Mouse (Mus musculus): Measurements from ENCODE around the gene Rab30. TPM values are rescaled to one million over a fixed set of nuclear protein-coding genes. Genes with fewer than 3 reads are reported as not detected.

Rab30 gene
- polyA plus RNA-seq, 1 experiment, result 1.1 TPM

DNA sequence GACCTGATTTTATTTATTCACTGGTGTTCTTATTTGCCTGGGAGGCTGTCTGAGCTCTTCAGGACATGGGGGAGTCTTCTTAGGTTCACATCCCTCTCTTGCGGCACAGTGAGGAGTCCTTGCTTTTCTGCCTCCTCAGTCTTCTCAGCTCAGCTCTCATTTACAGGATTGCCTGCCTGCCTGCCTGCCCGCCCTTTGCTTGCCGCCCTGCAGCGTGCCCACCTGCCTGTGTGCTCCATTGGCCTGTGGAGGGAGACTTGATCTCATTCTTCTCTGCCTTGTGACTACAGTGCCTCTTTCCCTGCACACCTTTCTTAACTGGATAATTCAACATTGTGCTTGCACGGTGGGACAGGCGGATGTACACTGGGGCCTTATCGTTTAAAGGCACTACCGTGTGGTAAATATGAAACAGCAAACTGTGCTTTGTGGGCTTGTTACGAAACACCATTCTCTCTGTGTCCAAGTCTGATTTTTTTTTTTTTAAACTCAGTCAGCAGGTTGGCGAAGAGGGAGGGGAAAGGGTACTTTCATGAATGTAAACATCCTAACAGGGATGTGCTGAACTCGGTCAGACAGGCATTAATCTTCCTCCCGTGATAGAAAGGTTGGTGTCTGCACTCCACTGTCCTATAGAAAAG is 41.9 kb downstream of the Rab30 start:
- WGBS, result 57% methylated on average over 12 of the region's 12 CpGs
- DNase-seq (ENCODE audit: low read depth, low spot score), result no peak

GRCm38 (mm10) chr7:92783914-92784313 is 42.5 kb downstream of the Rab30 start:
- no peak for DNase-seq (ENCODE audit: low read depth, low spot score)
- 75% methylated on average over 11 of the region's 11 CpGs for WGBS

GRCm38 (mm10) chr7:92795749-92796148 is 54.3 kb downstream of the Rab30 start:
- 64% methylated on average over 5 of the region's 5 CpGs for WGBS
- no peak for DNase-seq (ENCODE audit: low read depth, low spot score)

DNA sequence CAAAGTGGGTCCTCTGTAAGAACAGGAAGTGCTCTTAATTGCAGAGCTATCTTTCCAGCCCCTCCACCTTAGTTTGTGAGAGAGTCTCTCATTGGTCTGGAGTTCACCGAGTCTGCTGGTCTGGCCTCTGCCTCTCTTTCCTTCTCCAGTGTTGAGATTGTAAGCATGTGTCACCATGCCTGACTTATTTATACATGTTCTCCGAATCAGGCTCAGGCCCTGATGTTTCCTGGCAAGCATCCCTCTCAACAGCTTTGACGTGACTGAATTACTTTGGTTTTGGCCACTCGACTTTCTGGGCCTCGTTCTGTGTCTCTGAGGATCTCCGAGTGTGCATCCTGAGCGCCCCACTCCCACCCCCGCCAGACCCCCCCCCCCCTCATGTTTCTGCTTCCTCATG is 55.4 kb downstream of the Rab30 start:
- WGBS, result 59% methylated on average over 6 of the region's 8 CpGs
- DNase-seq (ENCODE audit: low read depth, low spot score), result no peak

DNA sequence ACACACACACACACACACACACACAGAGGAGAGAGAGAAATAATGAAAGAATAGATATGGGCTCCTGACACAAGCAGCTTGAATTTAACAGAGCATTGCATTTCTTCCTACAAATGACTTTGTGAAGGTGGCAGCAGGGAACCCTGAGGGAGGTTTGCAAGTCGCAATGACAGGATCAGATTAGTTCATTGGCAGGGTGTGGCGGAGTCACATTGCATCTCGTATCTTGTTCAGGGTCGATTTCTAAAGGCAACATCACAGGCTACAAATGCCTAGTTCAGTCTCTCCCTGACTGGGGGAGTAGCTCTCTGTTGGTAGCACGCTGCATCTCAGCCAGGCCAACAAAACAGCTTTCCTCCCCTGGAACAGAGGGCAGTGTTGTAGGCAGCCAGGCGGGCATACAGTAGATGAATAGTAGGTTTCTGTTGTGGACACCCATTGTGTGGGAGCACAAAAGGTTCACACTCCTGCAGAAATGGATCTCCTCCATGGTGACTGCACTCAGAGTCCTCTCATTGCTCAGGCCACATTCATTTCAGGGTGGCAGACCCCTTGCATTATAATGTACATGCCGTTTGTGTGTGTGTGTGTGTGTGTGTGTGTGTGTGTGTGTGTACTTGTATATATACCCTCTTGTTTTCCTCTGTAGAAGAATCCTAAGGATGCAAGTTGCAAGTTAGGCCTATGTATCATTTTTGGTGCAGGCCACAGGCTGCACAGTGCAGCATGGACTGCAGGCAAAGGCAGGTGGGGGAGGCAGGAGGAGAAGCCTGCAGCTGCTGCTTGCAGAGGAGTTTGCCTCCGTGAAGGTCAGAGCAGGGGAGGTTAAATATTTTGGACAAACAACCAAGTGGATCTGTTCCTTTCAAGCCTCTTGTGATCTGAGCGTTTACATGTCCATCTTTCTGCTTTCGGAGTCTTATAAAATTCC is 58.5 kb downstream of the Rab30 start:
- no peak for DNase-seq (ENCODE audit: low read depth, low spot score)
- 62% methylated on average over 10 of the region's 10 CpGs for WGBS

DNA sequence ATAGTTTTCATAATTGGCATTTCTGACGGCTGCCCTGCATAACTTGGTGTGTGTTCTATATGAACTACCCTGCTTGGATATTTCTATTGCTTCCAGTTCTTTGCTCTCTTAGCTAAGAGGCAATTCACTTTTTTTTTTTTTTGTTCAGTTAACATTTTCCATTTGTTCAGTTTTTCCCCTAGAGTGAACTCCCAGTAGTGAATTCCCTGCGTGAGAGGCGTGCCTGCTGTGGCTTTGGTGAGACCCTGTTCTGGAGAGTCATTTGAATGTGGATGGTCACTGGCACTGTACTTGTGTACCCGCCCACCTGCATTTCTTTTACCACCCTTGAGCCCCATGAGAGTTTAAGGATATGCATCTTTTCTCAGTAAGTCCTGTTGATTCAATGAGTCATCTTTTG is 60.8 kb downstream of the Rab30 start:
- DNase-seq (ENCODE audit: low read depth, low spot score), result no peak
- 76% methylated on average over 4 of the region's 4 CpGs for WGBS

GRCm38 (mm10) chr7:92803191-92803590 is 61.8 kb downstream of the Rab30 start:
- 65% methylated on average over 1 of the region's 1 CpGs for WGBS
- no peak for DNase-seq (ENCODE audit: low read depth, low spot score)

DNA sequence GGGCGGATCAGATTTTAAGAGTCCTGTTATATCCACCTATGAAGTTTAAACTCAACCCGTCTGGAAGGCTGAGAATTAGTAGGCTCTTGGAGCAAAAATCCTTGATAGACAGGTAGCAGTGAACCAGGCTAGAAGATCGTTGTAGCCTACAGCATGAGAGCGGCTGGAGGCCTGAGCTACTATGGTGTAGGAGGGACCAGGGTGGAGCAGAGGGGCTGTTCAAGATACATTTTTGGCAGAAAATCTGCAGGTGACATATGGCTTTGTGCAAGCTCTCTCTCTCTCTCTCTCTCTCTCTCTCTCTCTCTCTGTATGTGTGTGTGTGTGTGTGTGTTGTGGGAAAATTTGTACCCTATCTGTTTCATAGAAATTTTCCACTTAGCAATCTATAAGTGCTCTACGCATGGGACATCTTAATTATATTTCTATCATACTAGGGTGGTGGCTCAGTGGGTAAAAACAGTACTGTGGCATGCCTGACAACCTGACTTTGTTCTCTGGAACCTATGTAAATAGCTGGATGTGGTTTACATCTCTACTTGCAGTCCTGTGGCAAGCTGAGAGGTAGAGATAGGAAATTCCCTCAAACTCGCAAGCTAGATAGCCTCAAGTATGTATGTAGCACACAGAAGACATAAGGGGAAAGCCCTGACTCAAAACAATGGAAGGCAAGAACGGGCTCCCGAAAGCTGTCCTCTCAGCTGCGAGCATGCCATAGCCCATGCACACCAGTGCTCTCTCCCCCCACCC is 63.7 kb downstream of the Rab30 start:
- no peak for DNase-seq (ENCODE audit: low read depth, low spot score)
- 90% methylated on average over 9 of the region's 9 CpGs for WGBS

DNA sequence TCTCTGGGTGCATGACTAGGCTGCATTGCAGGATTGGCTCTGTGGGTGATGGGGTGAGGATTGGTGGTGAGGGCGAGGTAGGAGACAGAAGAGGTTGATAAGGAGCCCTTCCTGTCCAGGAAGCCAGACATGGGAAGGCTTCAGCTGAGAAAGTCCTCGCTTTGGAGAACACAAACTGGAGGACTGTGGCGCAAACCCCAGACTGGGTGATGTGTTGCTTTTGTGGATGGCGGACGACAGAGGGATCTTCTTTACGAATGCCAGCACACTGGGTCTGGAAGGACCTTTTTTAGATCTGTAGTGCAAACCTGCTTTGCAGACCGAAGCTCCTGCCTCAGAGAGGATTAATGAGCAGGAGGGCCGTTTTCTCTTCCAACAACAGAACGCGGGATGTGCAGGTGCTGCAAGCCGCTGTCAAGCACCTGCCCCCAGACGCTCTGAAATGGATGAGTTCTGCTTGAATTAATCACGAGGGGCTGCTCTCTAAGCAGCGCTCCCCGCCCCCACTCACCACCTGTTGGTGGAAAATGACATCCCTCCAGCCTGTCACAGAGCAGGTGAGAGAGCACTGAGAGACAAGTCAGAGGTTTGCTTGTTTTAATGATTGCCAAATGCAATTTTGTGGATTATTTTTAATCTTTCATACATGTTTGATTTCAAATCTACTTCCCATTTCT is 65.2 kb downstream of the Rab30 start:
- WGBS, result 45% methylated on average over 15 of the region's 15 CpGs
- DNase-seq (ENCODE audit: low read depth, low spot score), result no peak

GRCm38 (mm10) chr7:92807482-92807881 is 66.1 kb downstream of the Rab30 start:
- DNase-seq (ENCODE audit: low read depth, low spot score), result no peak
- WGBS, result 71% methylated on average over 4 of the region's 4 CpGs

GRCm38 (mm10) chr7:92811667-92812279 is 70.4 kb downstream of the Rab30 start:
- WGBS, result 59% methylated on average over 7 of the region's 7 CpGs
- DNase-seq (ENCODE audit: low read depth, low spot score), result no peak

DNA sequence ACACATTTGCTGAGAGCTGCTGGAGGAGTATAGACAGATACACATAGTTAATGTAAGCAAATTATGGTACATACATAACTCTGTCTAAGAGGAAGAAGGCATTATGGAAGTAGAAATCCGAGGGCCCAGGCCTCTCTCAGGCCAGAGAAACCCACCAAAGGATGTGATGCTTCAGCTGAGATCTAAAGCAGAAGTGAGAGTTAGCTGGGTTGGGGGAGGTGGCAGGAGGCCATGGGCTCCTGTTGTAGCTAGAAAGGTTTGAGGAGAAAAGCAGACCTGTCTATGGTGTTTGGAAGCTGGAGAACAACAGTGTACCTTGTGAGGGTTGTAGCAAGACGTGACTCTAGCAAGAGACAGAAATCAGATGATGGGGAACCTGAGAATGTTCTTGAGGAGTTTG is 75.8 kb downstream of the Rab30 start:
- 68% methylated on average over 2 of the region's 2 CpGs for WGBS
- DNase-seq (ENCODE audit: low read depth, low spot score), result no peak

DNA sequence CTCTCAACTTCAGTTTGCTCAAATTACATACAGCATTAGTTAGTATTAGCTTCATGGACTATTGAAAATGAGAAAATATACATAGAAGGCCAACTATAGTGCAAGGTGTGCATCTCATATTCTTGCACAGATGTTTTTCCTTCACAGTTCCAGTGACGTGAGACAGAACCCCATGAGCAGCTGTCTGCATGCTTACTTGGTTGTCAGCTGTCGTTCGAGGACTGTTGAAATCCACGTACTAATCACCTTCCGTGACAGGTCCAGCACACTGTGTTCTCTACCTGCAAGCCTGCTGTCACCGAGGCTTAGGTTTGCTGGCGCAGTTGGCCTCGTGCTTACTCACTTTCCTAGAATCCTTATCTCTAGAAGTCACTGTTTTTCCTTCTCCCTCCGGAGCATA is 76.5 kb downstream of the Rab30 start:
- WGBS, result 80% methylated on average over 9 of the region's 9 CpGs
- DNase-seq (ENCODE audit: low read depth, low spot score), result no peak

DNA sequence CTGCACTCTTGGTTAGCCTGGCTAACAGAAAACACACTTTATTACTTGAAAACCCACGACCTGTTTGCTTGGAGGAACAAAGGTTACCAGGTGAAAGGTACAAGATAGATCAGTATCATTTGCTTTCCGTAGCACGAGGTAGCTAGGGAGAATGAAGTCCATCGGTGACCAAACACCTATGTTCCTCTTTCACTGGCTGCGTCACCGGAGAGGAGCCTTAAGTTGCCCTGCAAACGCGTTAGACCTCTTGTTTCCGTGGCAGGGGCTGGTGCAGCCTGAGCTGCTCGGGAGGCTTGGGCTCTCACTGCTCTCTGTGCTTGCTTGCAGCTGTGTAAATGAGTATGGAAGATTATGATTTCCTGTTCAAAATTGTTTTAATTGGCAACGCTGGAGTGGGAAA is 78.3 kb downstream of the Rab30 start:
- no peak for DNase-seq (ENCODE audit: low read depth, low spot score)
- WGBS, result 37% methylated on average over 11 of the region's 11 CpGs

DNA sequence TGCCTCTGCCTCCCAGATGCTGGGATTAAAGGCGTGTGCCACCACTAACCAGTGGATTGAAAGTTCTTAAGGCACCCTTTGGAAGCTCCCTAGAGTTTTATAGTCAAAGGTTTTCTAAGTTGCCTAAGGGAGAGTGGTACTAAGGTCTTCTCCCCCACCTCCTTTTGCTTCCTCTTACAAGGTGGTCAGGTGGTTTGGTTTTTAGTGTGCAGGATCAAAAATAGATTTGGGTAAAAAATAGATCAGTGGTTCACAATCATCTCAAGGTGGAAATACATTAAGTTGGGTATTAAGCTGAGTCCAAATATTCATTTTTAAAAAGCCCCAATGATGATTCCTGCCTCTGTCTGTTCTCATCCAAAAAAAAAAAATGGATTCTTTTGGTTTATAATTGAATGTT is 79.0 kb downstream of the Rab30 start:
- 68% methylated on average over 1 of the region's 1 CpGs for WGBS
- DNase-seq (ENCODE audit: low read depth, low spot score), result no peak

GRCm38 (mm10) chr7:92820941-92821465 is 79.6 kb downstream of the Rab30 start:
- 66% methylated on average over 7 of the region's 7 CpGs for WGBS
- DNase-seq (ENCODE audit: low read depth, low spot score), result no peak

DNA sequence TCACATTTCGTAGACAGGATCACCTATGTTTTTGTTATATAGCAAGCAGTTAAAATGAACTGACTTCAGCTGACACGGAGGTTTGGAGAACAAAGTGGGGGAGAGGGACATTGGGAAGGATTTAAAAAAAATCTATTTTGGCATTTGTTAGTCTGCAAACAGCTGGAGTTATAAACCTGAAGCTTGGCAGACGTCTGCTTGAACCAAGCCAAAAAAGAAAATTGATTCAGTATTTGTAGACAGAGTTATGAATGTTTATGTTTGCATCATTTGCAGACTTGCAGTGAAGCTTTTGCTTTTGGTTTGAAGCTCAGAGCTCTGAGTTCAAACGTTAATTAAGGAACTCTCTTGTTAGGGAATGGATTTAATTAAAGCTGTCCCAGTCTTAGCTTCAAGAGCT is 80.5 kb downstream of the Rab30 start:
- 25% methylated on average over 4 of the region's 4 CpGs for WGBS

DNA sequence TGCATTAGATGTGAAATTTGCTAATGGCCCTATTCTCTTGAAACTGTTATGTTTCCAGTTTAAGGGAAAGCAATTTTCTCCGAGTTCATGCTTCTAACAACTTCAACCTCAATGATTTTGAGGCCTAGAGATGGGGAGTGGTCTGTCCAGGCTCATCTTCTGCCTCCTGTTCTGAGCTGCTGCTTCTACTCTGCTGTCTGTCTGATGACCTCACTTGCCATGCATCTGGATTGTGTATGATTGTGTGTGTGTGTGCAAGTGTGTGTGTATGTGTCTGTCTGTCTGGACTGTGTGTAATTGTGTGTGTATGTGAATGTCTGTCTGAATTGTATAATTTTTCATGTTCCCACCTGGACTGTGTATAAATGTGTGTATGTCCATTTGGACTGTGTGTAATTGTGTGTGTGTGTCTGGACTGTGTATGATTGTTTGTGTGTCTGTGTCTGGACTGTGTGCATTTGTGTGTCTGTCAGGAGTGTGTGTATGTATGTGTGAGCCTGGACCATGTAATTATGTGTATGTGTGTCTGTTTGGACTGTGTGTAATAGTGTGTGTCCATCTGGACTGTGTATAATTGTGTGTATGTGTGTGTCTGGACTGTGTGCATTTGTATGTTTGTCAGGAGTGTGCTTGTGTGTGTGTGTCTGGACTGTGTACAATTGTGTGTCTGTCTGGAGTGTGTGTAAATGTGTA is 81.2 kb downstream of the Rab30 start:
- WGBS, result 46% methylated on average over 1 of the region's 1 CpGs

More for the DNA sequence above, 80.5 kb downstream of the Rab30 start:
- DNase-seq (ENCODE audit: low read depth, low spot score), result no peak

DNA sequence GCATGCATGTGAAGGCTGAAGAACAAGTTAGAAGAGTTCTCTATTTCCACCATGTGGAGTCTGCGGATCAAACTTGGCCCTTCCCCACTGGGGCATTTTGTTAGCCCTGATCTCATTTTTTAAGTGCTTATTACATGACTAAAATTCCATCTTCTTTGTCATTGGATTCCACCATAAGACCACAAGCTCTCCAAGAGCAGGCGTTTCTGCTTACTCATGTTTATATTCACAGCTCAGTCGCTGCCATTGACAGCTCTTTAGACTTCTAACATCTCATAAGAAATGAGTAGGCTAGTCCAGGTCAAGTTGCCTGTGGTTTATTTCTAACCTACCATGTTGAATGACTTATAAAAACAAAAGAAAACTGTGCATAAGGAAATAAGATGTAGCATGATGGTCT is 84.8 kb downstream of the Rab30 start:
- 77% methylated on average over 3 of the region's 3 CpGs for WGBS
- no peak for DNase-seq (ENCODE audit: low read depth, low spot score)

More for the DNA sequence above, 81.2 kb downstream of the Rab30 start:
- DNase-seq (ENCODE audit: low read depth, low spot score), result no peak
